In the genomic region with DNA sequence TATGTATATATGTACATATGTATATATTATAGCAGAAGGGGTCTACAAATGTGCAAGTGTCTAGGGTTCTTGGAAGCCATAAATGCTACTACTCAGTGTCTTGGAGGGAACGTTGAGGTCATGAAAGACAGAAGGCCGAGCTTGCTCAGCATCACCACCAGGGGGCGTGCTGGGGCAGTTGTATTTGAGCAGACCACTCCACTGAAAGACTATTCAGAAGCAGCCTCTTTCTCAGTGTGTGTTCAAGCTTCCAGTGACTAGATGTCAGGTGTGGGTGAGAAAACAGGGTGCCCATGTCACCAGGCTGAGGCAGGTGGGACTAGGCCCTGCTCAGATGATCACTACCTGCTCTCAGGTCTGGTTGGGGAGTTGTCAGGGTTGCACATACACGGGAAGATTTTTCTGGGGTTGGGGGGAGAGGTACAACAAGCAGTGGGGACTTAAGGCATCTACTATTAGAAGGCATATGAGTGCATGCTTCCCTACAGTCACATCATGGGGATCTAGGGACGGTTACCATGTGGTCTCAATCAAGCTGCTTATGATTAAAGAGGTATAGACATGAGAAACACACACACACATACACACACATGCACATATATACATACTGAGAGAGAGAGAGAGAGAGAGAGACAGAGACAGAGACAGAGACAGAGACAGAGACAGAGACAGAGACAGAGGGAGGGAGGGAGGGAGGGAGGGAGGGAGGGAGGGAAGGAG, we compare ENCODE assay signal across 9 mouse cellular contexts.
A peak's percentile ranks its signal among the peaks of the same experiment; 100 is the strongest.
DNase-seq lines count a peak whose midpoint lies in the region; ATAC-seq and TF ChIP-seq lines count a peak whose summit lies in the region.
"Had no signal": no experiment of that assay in that cellular context is flagged by ENCODE, and none has a peak within 500 bp of the region (broad histone marks: within the 10 kb centered on the region; RNA-seq: fewer than 3 reads in every experiment).

No protein-coding gene starts in this region.

- TF ChIP-seq POLR2A in bone marrow macrophage, adult 2 months (IDR thresholded peaks at IDR 0.05; ENCODE audit: borderline replicate concordance, low read depth, low read length) = no peak

- H3K4me3 ChIP-seq in ES-E14 (ENCODE audit: insufficient read depth in 1 of 2, low read depth in 1 of 2, low read length in 2 of 2, poor library complexity in 1 of 2, severe bottlenecking in 1 of 2) = no peak overlapping the region
- no peak overlapping the region for H3K4me3 ChIP-seq in bone marrow macrophage, adult 2 months (ENCODE audit: insufficient read depth, low read length)
- no peak overlapping the region for H3K4me3 ChIP-seq in embryonic facial prominence, embryonic 14.5 days (ENCODE audit: low read depth, low read length)
- H3K4me3 ChIP-seq: embryonic facial prominence, embryonic 15.5 days had no signal

- peak; percentile 54 for DNase-seq in ES-E14 (ENCODE audit: low read depth, low spot score)
- DNase-seq in embryonic facial prominence, embryonic 14.5 days (ENCODE audit: low spot score) = peak; percentile 68
- DNase-seq in heart, postnatal 25 days (ENCODE audit: low spot score) = peak; percentile 19
- DNase-seq in layer of hippocampus, adult 9-10 months (ENCODE audit: low spot score) = peak; percentile 45
- peak; percentile 79 for DNase-seq in lung, postnatal 14 days
- peak; percentile 82 for DNase-seq in retina, embryonic 14.5 days (ENCODE audit: low spot score)
- peak; percentile 77 for DNase-seq in urinary bladder, postnatal 14 days (ENCODE audit: low spot score)

- WGBS in embryonic facial prominence, embryonic 14.5 days = 37% methylated on average over 5 of the region's 5 CpGs

- H3K9me3 ChIP-seq in ES-E14 (ENCODE audit: control insufficient read depth, insufficient read depth, low read depth, low read length) = no peaks in the 10 kb centered on the region
- no peaks in the 10 kb centered on the region for H3K9me3 ChIP-seq in embryonic facial prominence, embryonic 14.5 days (ENCODE audit: control insufficient read depth, low read length)
- H3K9me3 ChIP-seq: embryonic facial prominence, embryonic 15.5 days had no signal

- no peak overlapping the region for H3K4me2 ChIP-seq in embryonic facial prominence, embryonic 14.5 days (ENCODE audit: low read depth, low read length)
- H3K4me2 ChIP-seq: embryonic facial prominence, embryonic 15.5 days had no signal

- no peak overlapping the region for H3K9ac ChIP-seq in ES-E14 (ENCODE audit: insufficient read depth, low read depth, low read length, poor library complexity, severe bottlenecking)
- H3K9ac ChIP-seq in embryonic facial prominence, embryonic 14.5 days (ENCODE audit: low read depth, low read length) = no peak overlapping the region
- H3K9ac ChIP-seq: embryonic facial prominence, embryonic 15.5 days had no signal

- intact Hi-C loops in heart, postnatal 25 days (cut with DNase I) = loop anchor here (2.0 to 5.0 kb wide), 2 partner anchors 664 to 742 kb away; a partner anchor contains a TSS

- in situ Hi-C loops in ES-E14 (cut with MboI; ENCODE audit: low sequenced_read_pairs in 2 of 2, unreplicated experiment in 2 of 2) = no loop called here

- 0 out of 2 replicates have a peak, but pooled peaks have one; percentile 30 for ATAC-seq in embryonic facial prominence, embryonic 14.5 days (ENCODE audit: low read depth)

- H3K27me3 ChIP-seq in embryonic facial prominence, embryonic 14.5 days (replicated peaks; ENCODE audit: control insufficient read depth, insufficient read depth, low read length) = no peaks in the 10 kb centered on the region
- H3K27me3 ChIP-seq: embryonic facial prominence, embryonic 15.5 days had no signal

- H3K36me3 ChIP-seq in ES-E14 (ENCODE audit: control insufficient read depth, insufficient read depth, low read length, poor library complexity, severe bottlenecking) = no peaks in the 10 kb centered on the region
- H3K36me3 ChIP-seq in embryonic facial prominence, embryonic 14.5 days (ENCODE audit: control insufficient read depth, insufficient read depth, low read length) = no peaks in the 10 kb centered on the region
- H3K36me3 ChIP-seq: embryonic facial prominence, embryonic 15.5 days had no signal

- peak; percentile 94 for TF ChIP-seq CTCF in bone marrow macrophage, adult 2 months (IDR thresholded peaks at IDR 0.05; ENCODE audit: low read depth, low read length)

- H3K4me1 ChIP-seq in ES-E14 (ENCODE audit: control insufficient read depth in 2 of 2, insufficient read depth in 2 of 2, low read length in 2 of 2, poor library complexity in 1 of 2) = no peaks in the 10 kb centered on the region
- H3K4me1 ChIP-seq in bone marrow macrophage, adult 2 months (ENCODE audit: control insufficient read depth, insufficient read depth, low read length) = peaks cover 15% of the 10 kb centered on the region
- peaks cover 12% of the 10 kb centered on the region for H3K4me1 ChIP-seq in embryonic facial prominence, embryonic 14.5 days (ENCODE audit: control insufficient read depth, insufficient read depth, low read length)

- H3K27ac ChIP-seq in ES-E14 (ENCODE audit: insufficient read depth, low read depth, low read length, poor library complexity, severe bottlenecking) = no peak overlapping the region
- no peak overlapping the region for H3K27ac ChIP-seq in bone marrow macrophage, adult 2 months (ENCODE audit: insufficient read depth, low read depth, low read length)
- no peak overlapping the region for H3K27ac ChIP-seq in embryonic facial prominence, embryonic 14.5 days (replicated peaks; ENCODE audit: low read depth, low read length)
- H3K27ac ChIP-seq: embryonic facial prominence, embryonic 15.5 days had no signal

TF ChIP-seq in ES-E14, 5 proteins besides CTCF, POLR2A, EP300 and RAD21:
- TF ChIP-seq ZC3H11A (IDR thresholded peaks at IDR 0.05; ENCODE audit: borderline replicate concordance, low read depth, low read length) (peak; percentile 57; the same call in 1 of the 2 replicates), MAFK (IDR thresholded peaks at IDR 0.05; ENCODE audit: insufficient read depth, low read depth, low read length) (no peak)
TF ChIP-seq in ES-E14: peak in this region for 1.

Comparison
In these comparisons a context has a peak if more than half of its experiments do, and no peak if none do; other contexts are left out.
1. DNase-seq: peak in every context shown above with its lines; median percentile 82 in retina, embryonic 14.5 days; 79 in lung, postnatal 14 days; 77 in urinary bladder, postnatal 14 days; 68 in embryonic facial prominence, embryonic 14.5 days; 54 in ES-E14; 45 in layer of hippocampus, adult 9-10 months; 19 in heart, postnatal 25 days.